Mouse (Mus musculus): ENCODE data around the gene Col23a1. TPM values are rescaled to one million over a fixed set of nuclear protein-coding genes. Genes with fewer than 3 reads are reported as not detected.

Gene Col23a1
- total RNA-seq, 2 experiments from 2014 or later: 0.09 TPM; not detected in 1

DNA sequence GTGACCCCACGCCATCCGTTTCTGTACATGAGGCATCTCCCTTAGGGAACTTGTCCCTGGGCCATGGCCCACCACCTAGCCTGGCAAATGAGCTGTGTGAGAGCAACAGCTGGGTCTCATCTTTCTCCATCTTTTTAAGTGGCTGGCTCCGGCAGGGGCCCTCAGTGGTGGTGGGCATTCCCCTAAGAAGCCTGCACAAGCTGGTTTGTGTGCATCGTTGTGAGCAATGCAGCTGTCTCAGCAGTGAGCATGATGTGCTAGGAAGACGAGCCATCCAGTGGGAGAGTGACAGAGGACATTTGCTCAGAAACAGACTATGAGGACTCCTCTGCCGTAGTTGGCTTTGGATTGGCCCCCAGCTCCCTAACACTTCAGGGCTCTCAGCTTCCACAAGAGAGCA is 179.0 kb downstream of the Col23a1 start:
- no peak for ATAC-seq (replicated peaks; ENCODE audit: low FRiP score, poor library complexity, severe bottlenecking)

DNA sequence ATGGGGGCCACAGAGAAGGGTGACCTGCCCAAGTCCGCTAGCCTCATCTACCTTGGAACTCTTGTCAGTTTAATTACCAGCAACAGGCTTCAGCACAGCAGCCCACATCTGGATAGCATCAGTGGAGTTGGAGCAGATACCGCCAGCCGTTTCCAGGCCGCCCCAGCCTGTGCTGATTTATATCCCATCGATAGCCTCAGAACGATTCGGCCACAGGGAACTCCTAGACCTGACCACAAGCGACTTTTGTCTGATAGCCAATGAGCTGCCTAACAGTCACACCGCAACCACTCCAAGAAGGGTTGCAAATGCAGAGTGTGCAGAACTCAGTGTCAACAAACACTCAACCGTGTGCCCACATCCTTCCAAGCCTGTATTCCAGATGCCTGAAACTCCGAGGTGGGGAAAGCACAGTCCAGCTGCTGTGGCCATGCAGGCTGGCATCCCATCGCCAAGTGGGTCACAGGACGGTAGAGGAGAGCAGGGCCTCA is 179.7 kb downstream of the Col23a1 start:
- no peak for ATAC-seq (replicated peaks; ENCODE audit: low FRiP score, poor library complexity, severe bottlenecking)

GRCm38 (mm10) chr11:51470383-51471144 is 180.8 kb downstream of the Col23a1 start:
- no peak for ATAC-seq (replicated peaks; ENCODE audit: low FRiP score, poor library complexity, severe bottlenecking)

GRCm38 (mm10) chr11:51473686-51474085 is 184.0 kb downstream of the Col23a1 start:
- ATAC-seq (replicated peaks; ENCODE audit: low FRiP score, poor library complexity, severe bottlenecking): no peak

- ATAC-seq (replicated peaks; ENCODE audit: low FRiP score, poor library complexity, severe bottlenecking): no peak
Measured at GRCm38 (mm10) chr11:51476543-51476942, 186.8 kb downstream of the Col23a1 start.

GRCm38 (mm10) chr11:51477571-51477970 is 187.9 kb downstream of the Col23a1 start:
- no peak for ATAC-seq (replicated peaks; ENCODE audit: low FRiP score, poor library complexity, severe bottlenecking)

GRCm38 (mm10) chr11:51482251-51482650 is 192.5 kb downstream of the Col23a1 start:
- no peak for ATAC-seq (replicated peaks; ENCODE audit: low FRiP score, poor library complexity, severe bottlenecking)

GRCm38 (mm10) chr11:51485051-51485521 is 195.4 kb downstream of the Col23a1 start:
- ATAC-seq (replicated peaks; ENCODE audit: low FRiP score, poor library complexity, severe bottlenecking): no peak

GRCm38 (mm10) chr11:51485775-51486464 is 196.2 kb downstream of the Col23a1 start:
- no peak for ATAC-seq (replicated peaks; ENCODE audit: low FRiP score, poor library complexity, severe bottlenecking)

DNA sequence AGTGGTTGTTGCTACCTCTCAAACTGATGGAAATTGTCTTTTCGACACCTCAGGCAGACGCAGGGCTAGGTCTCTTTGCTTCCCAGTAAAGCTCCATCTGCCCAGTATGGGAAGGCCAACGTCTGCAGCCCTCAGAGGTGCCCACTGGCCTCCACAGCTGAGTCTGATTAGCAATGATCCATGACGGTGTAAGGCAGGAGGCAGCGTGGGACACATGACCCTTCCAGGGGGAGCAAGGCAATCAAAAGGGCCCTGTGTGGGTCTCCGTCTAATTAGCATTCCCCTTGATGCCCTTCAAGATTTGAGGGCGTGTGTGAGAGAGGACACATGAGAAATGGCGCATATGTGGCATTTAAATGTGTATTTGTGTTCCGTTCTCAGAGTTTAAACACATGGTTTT is 199.1 kb downstream of the Col23a1 start:
- ATAC-seq (replicated peaks; ENCODE audit: low FRiP score, poor library complexity, severe bottlenecking): no peak

DNA sequence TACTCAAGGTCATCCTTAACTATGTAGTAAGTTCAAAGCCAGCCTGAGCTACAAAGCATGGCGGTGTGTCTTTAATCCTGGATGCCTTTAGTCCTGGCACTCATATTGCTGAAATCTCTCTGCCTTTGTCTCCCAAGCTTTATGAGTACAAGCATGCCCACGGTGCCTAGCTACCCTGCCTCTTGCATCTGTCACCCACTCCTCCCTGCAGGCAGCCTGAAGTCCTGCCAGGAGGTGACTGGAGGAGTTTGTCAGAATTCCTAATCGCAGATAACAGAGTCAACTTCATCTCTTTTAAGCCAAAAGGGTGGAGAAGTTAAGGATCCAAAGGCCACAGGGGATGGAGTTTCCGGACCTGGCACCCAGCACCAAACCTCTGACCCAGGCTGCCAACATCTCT is 203.7 kb downstream of the Col23a1 start:
- no peak for ATAC-seq (replicated peaks; ENCODE audit: low FRiP score, poor library complexity, severe bottlenecking)

- no peak for ATAC-seq (replicated peaks; ENCODE audit: low FRiP score, poor library complexity, severe bottlenecking)
Measured at GRCm38 (mm10) chr11:51494178-51494577, 204.5 kb downstream of the Col23a1 start.

DNA sequence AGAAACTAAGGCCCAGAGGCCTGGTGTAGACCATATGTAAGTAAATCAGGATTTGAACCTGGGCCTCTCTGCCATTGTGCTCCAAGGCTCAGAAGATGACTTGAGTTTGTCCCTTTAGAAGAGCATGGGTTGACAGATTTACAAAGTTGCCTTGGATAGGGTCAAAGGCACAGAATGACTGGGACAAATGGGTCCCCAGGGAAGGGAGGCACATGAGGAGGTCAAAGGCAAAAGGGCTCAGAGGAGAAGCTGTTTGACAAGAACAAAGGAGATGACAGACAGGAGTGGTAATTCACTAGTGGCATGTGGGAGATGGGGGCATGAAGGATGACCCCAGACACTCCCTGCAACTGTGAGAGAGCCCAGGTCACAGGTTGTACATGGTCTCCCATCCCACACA is 210.1 kb downstream of the Col23a1 start:
- no peak for ATAC-seq (replicated peaks; ENCODE audit: low FRiP score, poor library complexity, severe bottlenecking)

- ATAC-seq (replicated peaks; ENCODE audit: low FRiP score, poor library complexity, severe bottlenecking): no peak
Measured at GRCm38 (mm10) chr11:51502431-51502851, 212.7 kb downstream of the Col23a1 start.

DNA sequence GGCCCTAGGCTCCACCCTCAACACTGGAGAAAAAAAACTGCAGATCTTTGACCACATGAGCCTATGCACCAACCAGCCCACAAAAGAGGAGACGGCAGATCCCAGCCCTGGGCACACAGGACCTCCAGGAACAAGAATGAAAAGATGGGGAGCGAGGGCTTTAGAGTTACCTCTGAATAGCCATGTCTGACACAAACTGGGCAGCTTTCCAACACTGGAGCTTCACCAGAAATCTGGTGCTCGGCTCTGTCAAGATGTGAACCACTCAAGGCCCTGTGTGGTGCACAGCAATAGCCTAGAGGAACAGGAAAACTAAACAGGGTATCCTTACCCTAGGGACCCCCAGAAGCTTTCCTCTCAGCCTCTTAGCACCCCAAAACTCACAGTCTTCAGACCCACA is 215.2 kb downstream of the Col23a1 start:
- ATAC-seq (replicated peaks; ENCODE audit: low FRiP score, poor library complexity, severe bottlenecking): no peak

- ATAC-seq (replicated peaks; ENCODE audit: low FRiP score, poor library complexity, severe bottlenecking): no peak
Measured at GRCm38 (mm10) chr11:51508053-51508452, 218.3 kb downstream of the Col23a1 start.

- no peak for ATAC-seq (replicated peaks; ENCODE audit: low FRiP score, poor library complexity, severe bottlenecking)
Measured at GRCm38 (mm10) chr11:51509211-51509610, 219.5 kb downstream of the Col23a1 start.

GRCm38 (mm10) chr11:51513019-51513418 is 223.3 kb downstream of the Col23a1 start:
- ATAC-seq (replicated peaks; ENCODE audit: low FRiP score, poor library complexity, severe bottlenecking): no peak

- no peak for ATAC-seq (replicated peaks; ENCODE audit: low FRiP score, poor library complexity, severe bottlenecking)
Measured at GRCm38 (mm10) chr11:51515346-51515745, 225.6 kb downstream of the Col23a1 start.

GRCm38 (mm10) chr11:51518100-51518499 is 228.4 kb downstream of the Col23a1 start:
- no peak for ATAC-seq (replicated peaks; ENCODE audit: low FRiP score, poor library complexity, severe bottlenecking)

DNA sequence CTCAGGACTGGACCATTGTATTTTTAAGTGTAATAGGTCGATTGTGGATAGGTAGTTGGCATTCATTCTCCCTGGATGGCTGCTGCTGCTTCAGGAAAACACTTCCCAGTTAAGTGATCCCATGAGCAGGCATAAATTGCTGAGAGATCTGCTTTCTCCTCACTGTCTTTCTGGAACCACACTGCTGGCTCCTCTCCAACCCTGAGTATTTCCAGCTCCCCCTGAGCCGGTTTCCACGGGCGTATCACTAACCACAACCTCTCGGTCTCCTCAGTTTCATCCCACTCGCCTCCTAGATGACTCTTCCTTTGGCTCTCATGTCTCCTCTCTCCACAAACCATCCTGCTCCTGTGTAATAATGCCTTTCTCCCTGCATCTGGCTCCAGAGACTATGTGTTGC is 228.9 kb downstream of the Col23a1 start:
- ATAC-seq (replicated peaks; ENCODE audit: low FRiP score, poor library complexity, severe bottlenecking): no peak
